Mouse (Mus musculus) E14TG2a.4 (cell line): Measurements from ENCODE around the gene Zmat5.

Experiments
- CTCF ChIP-seq: conservative IDR thresholded peaks from 2 replicates; pipeline ENCODE4 v1.5.1; 2014; ENCODE audit warnings: low read length
- NANOG ChIP-seq: IDR thresholded peaks from 2 replicates; pipeline ENCODE4 v1.6.1; 2014; ENCODE audit warnings: borderline replicate concordance, low read length, mixed read lengths
- POU5F1 ChIP-seq: IDR thresholded peaks from 2 replicates; pipeline ENCODE4 v1.6.1; 2014; ENCODE audit warnings: low read length, borderline replicate concordance

- TF ChIP-seq POU5F1 (no peak), CTCF (no peak), NANOG (no peak)
These were observed 17.2 kb downstream of the Zmat5 start for GRCm38 (mm10) chr11:4721728-4722127.
